In the genomic region with DNA sequence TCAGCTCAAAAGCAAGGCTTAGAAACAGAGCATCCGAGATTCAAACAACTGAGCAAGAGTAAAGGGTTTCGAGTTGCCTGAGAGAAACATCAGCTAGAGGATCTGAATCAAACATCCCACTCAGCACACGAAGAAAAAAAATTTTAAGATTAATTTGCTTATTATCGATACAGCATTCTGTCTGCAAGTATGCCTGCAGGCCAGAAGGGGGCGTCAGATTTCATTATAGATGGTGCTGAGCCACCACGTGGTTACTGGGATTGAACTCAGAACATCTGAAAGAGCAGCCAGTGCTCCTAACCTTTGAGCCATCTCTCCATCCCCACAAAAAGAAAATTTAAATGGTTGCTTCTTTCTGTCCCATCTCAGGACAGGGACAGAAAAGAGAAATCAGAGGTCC, we compare ENCODE assay signal across 31 mouse cellular contexts.
A peak's percentile ranks its signal among the peaks of the same experiment; 100 is the strongest.
DNase-seq lines count a peak whose midpoint lies in the region; TF ChIP-seq lines count a peak whose summit lies in the region.
"Had no signal": no experiment of that assay in that cellular context is flagged by ENCODE, and none has a peak within 500 bp of the region (broad histone marks: within the 10 kb centered on the region; RNA-seq: fewer than 3 reads in every experiment).

No protein-coding gene starts in this region.

- no peak overlapping the region for H3K27ac ChIP-seq in layer of hippocampus, adult 2 months
- no peak overlapping the region for H3K27ac ChIP-seq in ES-E14 (ENCODE audit: insufficient read depth, low read depth, low read length, poor library complexity, severe bottlenecking)
- H3K27ac ChIP-seq: embryonic facial prominence, embryonic 10.5 days; embryonic facial prominence, embryonic 15.5 days; forebrain, embryonic 12.5 days; hindbrain, embryonic 10.5 days; kidney, embryonic 15.5 days; limb, embryonic 10.5 days; limb, embryonic 15.5 days; liver, embryonic 14.5 days; macrophage; midbrain, embryonic 15.5 days; neural tube, embryonic 12.5 days; stomach, embryonic 15.5 days had no signal

- peak; percentile 74 for TF ChIP-seq CTCF in layer of hippocampus, adult 2 months (conservative IDR thresholded peaks at IDR 0.05)
- peak; percentile 49 for TF ChIP-seq CTCF in E14TG2a.4 (conservative IDR thresholded peaks at IDR 0.05; ENCODE audit: low read length)
- TF ChIP-seq CTCF in brain, embryonic 14.5 days (IDR thresholded peaks at IDR 0.05; ENCODE audit: borderline replicate concordance, extremely low read depth, insufficient read depth, insufficient read length): peak; percentile 4; the same call in 1 of the 2 replicates

- H3K9me3 ChIP-seq in E14TG2a.4 (ENCODE audit: low read length) (no peaks in the 10 kb centered on the region), ES-E14 (ENCODE audit: control insufficient read depth, insufficient read depth, low read depth, low read length) (no peaks in the 10 kb centered on the region)
- H3K9me3 ChIP-seq: embryonic facial prominence, embryonic 10.5 days; embryonic facial prominence, embryonic 15.5 days; forebrain, embryonic 12.5 days; hindbrain, embryonic 10.5 days; kidney, embryonic 15.5 days; limb, embryonic 10.5 days; limb, embryonic 15.5 days; midbrain, embryonic 15.5 days; neural tube, embryonic 12.5 days; stomach, embryonic 15.5 days had no signal

- in situ Hi-C loops in ES-E14 (cut with MboI; ENCODE audit: low sequenced_read_pairs in 2 of 2, unreplicated experiment in 2 of 2): no loop called here

- TF ChIP-seq POLR2A in brain, embryonic 14.5 days (IDR thresholded peaks at IDR 0.05; ENCODE audit: borderline replicate concordance, extremely low read depth, insufficient read depth, insufficient read length, poor library complexity, severe bottlenecking): no peak

- H3K27me3 ChIP-seq in E14TG2a.4 (ENCODE audit: insufficient read depth, low read length): 0 out of 2 replicates have a peak, but pooled peaks cover 2% of the 10 kb centered on the region
- H3K27me3 ChIP-seq: embryonic facial prominence, embryonic 15.5 days; forebrain, embryonic 12.5 days; kidney, embryonic 15.5 days; limb, embryonic 15.5 days; midbrain, embryonic 15.5 days; neural tube, embryonic 12.5 days; stomach, embryonic 15.5 days had no signal

- H3K9ac ChIP-seq in ES-E14 (ENCODE audit: insufficient read depth, low read depth, low read length, poor library complexity, severe bottlenecking): no peak overlapping the region
- H3K9ac ChIP-seq: embryonic facial prominence, embryonic 15.5 days; forebrain, embryonic 12.5 days; kidney, embryonic 15.5 days; limb, embryonic 15.5 days; liver, embryonic 14.5 days; midbrain, embryonic 15.5 days; neural tube, embryonic 12.5 days; stomach, embryonic 15.5 days had no signal

- H3K4me1 ChIP-seq in E14TG2a.4 (replicated peaks; ENCODE audit: low read depth, low read length) (no peaks in the 10 kb centered on the region), ES-E14 (ENCODE audit: control insufficient read depth in 2 of 2, insufficient read depth in 2 of 2, low read length in 2 of 2, poor library complexity in 1 of 2) (no peaks in the 10 kb centered on the region)
- H3K4me1 ChIP-seq: embryonic facial prominence, embryonic 10.5 days; embryonic facial prominence, embryonic 15.5 days; forebrain, embryonic 12.5 days; hindbrain, embryonic 10.5 days; kidney, embryonic 15.5 days; limb, embryonic 10.5 days; limb, embryonic 15.5 days; midbrain, embryonic 15.5 days; neural tube, embryonic 12.5 days; stomach, embryonic 15.5 days had no signal

- DNase-seq in layer of hippocampus, adult 2 months (ENCODE audit: low spot score in 2 of 2): no peak
- DNase-seq in layer of hippocampus, postnatal 14 days (ENCODE audit: low spot score in 2 of 2): no peak
- peak; percentile 12 for DNase-seq in ES-E14 (ENCODE audit: low read depth, low spot score)
- DNase-seq in brain, embryonic 14.5 days (ENCODE audit: low read depth): no peak
- no peak for DNase-seq in gastrocnemius, postnatal 25 days
- no peak for DNase-seq in neural tube, embryonic 10.5 days (ENCODE audit: extremely low spot score, low spot score)
- DNase-seq in right cerebral cortex, postnatal 25 days: no peak
- DNase-seq: adrenal gland, adult 2 months; adrenal gland, postnatal 36 days; cerebellum, adult 9-10 months; gastrocnemius, postnatal 10 days; heart, postnatal 14 days; kidney, adult 11 months; kidney, postnatal 25 days; lung, adult 2 months; lung, postnatal 10 days; right cerebral cortex, postnatal 14 days; thymus, postnatal 14 days had no signal

- H3K4me3 ChIP-seq in layer of hippocampus, adult 2 months: no peak overlapping the region
- H3K4me3 ChIP-seq in E14TG2a.4 (replicated peaks; ENCODE audit: low read length) (no peak overlapping the region), ES-E14 (ENCODE audit: insufficient read depth in 1 of 2, low read depth in 1 of 2, low read length in 2 of 2, poor library complexity in 1 of 2, severe bottlenecking in 1 of 2) (no peak overlapping the region)
- H3K4me3 ChIP-seq: embryonic facial prominence, embryonic 10.5 days; embryonic facial prominence, embryonic 15.5 days; forebrain, embryonic 12.5 days; hindbrain, embryonic 10.5 days; kidney, embryonic 15.5 days; limb, embryonic 10.5 days; limb, embryonic 15.5 days; midbrain, embryonic 15.5 days; neural tube, embryonic 12.5 days; stomach, embryonic 15.5 days had no signal

- H3K36me3 ChIP-seq in E14TG2a.4 (ENCODE audit: insufficient read depth, low read length) (no peaks in the 10 kb centered on the region), ES-E14 (ENCODE audit: control insufficient read depth, insufficient read depth, low read length, poor library complexity, severe bottlenecking) (no peaks in the 10 kb centered on the region)
- H3K36me3 ChIP-seq: embryonic facial prominence, embryonic 10.5 days; embryonic facial prominence, embryonic 15.5 days; forebrain, embryonic 12.5 days; hindbrain, embryonic 10.5 days; kidney, embryonic 15.5 days; limb, embryonic 10.5 days; limb, embryonic 15.5 days; midbrain, embryonic 15.5 days; neural tube, embryonic 12.5 days; stomach, embryonic 15.5 days had no signal

TF ChIP-seq in ES-E14, 5 proteins besides CTCF, POLR2A, EP300 and RAD21:
- peak; percentile 4; the same call in 1 of the 2 replicates for TF ChIP-seq ZC3H11A (IDR thresholded peaks at IDR 0.05; ENCODE audit: borderline replicate concordance, low read depth, low read length)
- no peak for TF ChIP-seq CHD2 (IDR thresholded peaks at IDR 0.05; ENCODE audit: low read depth, low read length)

Comparison
In these comparisons a context has a peak if more than half of its experiments do, and no peak if none do; other contexts are left out.
1. CTCF ChIP-seq: peak in every context shown above with its lines; median percentile 74 in layer of hippocampus, adult 2 months; 49 in E14TG2a.4; 4 in brain, embryonic 14.5 days.